Mouse (Mus musculus) myocyte (in vitro differentiated cells): ENCODE measurements around the gene Zfp808. TPM values are rescaled to one million over a fixed set of nuclear protein-coding genes. Genes with fewer than 3 reads are reported as not detected.
"Not testable (repeated sequence)": the region's sequence is repeated elsewhere in the genome, so short reads cannot be mapped to it uniquely, and the experiment has no call there.

Experiments used
- H3K27me3 ChIP-seq: one replicate; pipeline ENCODE4 v1.6.1; 2011; ENCODE audit not compliant: control insufficient read depth, insufficient read depth, insufficient read length
- H3K36me3 ChIP-seq: one replicate; pipeline ENCODE4 v1.6.1; 2011; ENCODE audit not compliant: control insufficient read depth, insufficient read depth
- H3K4me2 ChIP-seq: one replicate; pipeline ENCODE4 v1.6.1; 2011; ENCODE audit warnings: low read depth, control low read depth
- H3K4me3 ChIP-seq: one replicate; pipeline ENCODE4 v1.5.1; 2011; ENCODE audit warnings: mild to moderate bottlenecking, control low read depth, moderate library complexity
- H3K79me2 ChIP-seq: one replicate; pipeline ENCODE4 v1.6.1; 2011; ENCODE audit not compliant: control insufficient read depth, insufficient read depth
- H3ac ChIP-seq: one replicate; pipeline ENCODE4 v1.6.1; 2011; ENCODE audit not compliant: control insufficient read depth, insufficient read length
- CEBPB ChIP-seq: IDR thresholded peaks from 2 replicates; pipeline ENCODE4 v1.6.1; 2011; ENCODE audit warnings: mild to moderate bottlenecking, moderate library complexity; ENCODE audit not compliant: poor library complexity, insufficient read depth, severe bottlenecking
- E2F4 ChIP-seq: IDR thresholded peaks from one replicate; pipeline ENCODE4 v1.6.1; 2011; ENCODE audit warnings: mild to moderate bottlenecking, control low read depth, moderate library complexity; ENCODE audit not compliant: insufficient read depth
- MYOG ChIP-seq, 3 experiments: IDR thresholded peaks; one replicate each; pipeline ENCODE4 v1.6.1; 2011; ENCODE audit warnings: control low read depth in 2 of 3, low read depth in 2 of 3, mild to moderate bottlenecking in 2 of 3; ENCODE audit not compliant: insufficient read length in 2 of 3, control insufficient read depth in 1 of 3, insufficient read depth in 1 of 3
- POLR2AphosphoS2 ChIP-seq: IDR thresholded peaks from one replicate; pipeline ENCODE4 v1.6.1; 2011; ENCODE audit warnings: low read depth, control low read depth; ENCODE audit not compliant: insufficient read length
- REST ChIP-seq: IDR thresholded peaks from one replicate; pipeline ENCODE4 v1.6.1; 2011; ENCODE audit warnings: mild to moderate bottlenecking, control low read depth, moderate library complexity; ENCODE audit not compliant: insufficient read depth, insufficient read length
- TCF12 ChIP-seq: IDR thresholded peaks from one replicate; pipeline ENCODE4 v1.6.1; 2011; ENCODE audit warnings: mild to moderate bottlenecking, control low read depth; ENCODE audit not compliant: poor library complexity, insufficient read depth, severe bottlenecking
- TCF3 ChIP-seq: IDR thresholded peaks from one replicate; pipeline ENCODE4 v1.6.1; 2011; ENCODE audit warnings: low read depth, control low read depth; ENCODE audit not compliant: insufficient read length
- polyA plus RNA-seq: library from polyadenylated mRNA; unstranded; fragments of >200 nt; fragmentation: generic; extraction: Trizol; gene quantifications from one replicate; pipeline ENCODE4 v1.2.1, GENCODE M21; 2012; ENCODE audit warnings: missing spikeins

Gene Zfp808
- 0.22 TPM for polyA plus RNA-seq

- H3K36me3 ChIP-seq, H3K79me2 ChIP-seq, H3ac ChIP-seq, H3K27me3 ChIP-seq: not testable (repeated sequence)
- Histone ChIP-seq H3K4me2 (peak within 1 kb of the TSS; percentile 67), H3K4me3 (peak within 1 kb of the TSS; percentile 47)
- peak; percentile 21 for TF ChIP-seq E2F4
Measured at GRCm38 (mm10) chr13:62129432-62130171, at the start of gene Zfp808. TSS of gene Zfp808 (plus strand) at chr13:62129886.

- not testable (repeated sequence) for H3K36me3 ChIP-seq, H3ac ChIP-seq, H3K79me2 ChIP-seq, H3K4me2 ChIP-seq, H3K4me3 ChIP-seq, H3K27me3 ChIP-seq
Measured at GRCm38 (mm10) chr13:62098786-62099185, 30.9 kb upstream of the Zfp808 start.

- H3ac ChIP-seq, H3K36me3 ChIP-seq, H3K79me2 ChIP-seq, H3K4me3 ChIP-seq, H3K27me3 ChIP-seq, H3K4me2 ChIP-seq: not testable (repeated sequence)
Measured at GRCm38 (mm10) chr13:62099454-62099853, 30.2 kb upstream of the Zfp808 start.

GRCm38 (mm10) chr13:62102368-62102767 lies 27.3 kb upstream of the Zfp808 start:
- H3K4me3 ChIP-seq, H3K27me3 ChIP-seq, H3K4me2 ChIP-seq, H3ac ChIP-seq, H3K79me2 ChIP-seq, H3K36me3 ChIP-seq: not testable (repeated sequence)

GRCm38 (mm10) chr13:62115861-62116260 lies 13.8 kb upstream of the Zfp808 start:
- H3K4me2 ChIP-seq, H3K27me3 ChIP-seq, H3ac ChIP-seq, H3K36me3 ChIP-seq, H3K79me2 ChIP-seq, H3K4me3 ChIP-seq: not testable (repeated sequence)

GRCm38 (mm10) chr13:62121578-62121977 lies 8.1 kb upstream of the Zfp808 start:
- H3K79me2 ChIP-seq, H3K4me2 ChIP-seq, H3K4me3 ChIP-seq, H3K27me3 ChIP-seq, H3K36me3 ChIP-seq, H3ac ChIP-seq: not testable (repeated sequence)

- not testable (repeated sequence) for H3K27me3 ChIP-seq, H3ac ChIP-seq, H3K4me3 ChIP-seq, H3K79me2 ChIP-seq, H3K36me3 ChIP-seq, H3K4me2 ChIP-seq
Measured at GRCm38 (mm10) chr13:62181835-62182755, 52.4 kb downstream of the Zfp808 start.

- H3ac ChIP-seq: no peak overlapping the region
- TF ChIP-seq POLR2AphosphoS2 (no peak), CEBPB (no peak), TCF3 (no peak), MYOG (IDR thresholded peaks at IDR 0.05; ENCODE audit: control insufficient read depth in 1 of 3, insufficient read depth in 1 of 3, insufficient read length in 2 of 3, low read depth in 2 of 3) (no peak), TCF12 (no peak), REST (no peak)
- no peak overlapping the region for H3K4me2 ChIP-seq
- no peak overlapping the region for H3K4me3 ChIP-seq
- no peaks in the 10 kb centered on the region for H3K27me3 ChIP-seq
- no peaks in the 10 kb centered on the region for H3K36me3 ChIP-seq
- H3K79me2 ChIP-seq: no peaks in the 10 kb centered on the region
Measured at GRCm38 (mm10) chr13:62245264-62245663, 115.6 kb downstream of the Zfp808 start.

- not testable (repeated sequence) for H3K27me3 ChIP-seq, H3K4me3 ChIP-seq, H3K79me2 ChIP-seq, H3K4me2 ChIP-seq, H3ac ChIP-seq, H3K36me3 ChIP-seq
Measured at GRCm38 (mm10) chr13:62255226-62255625, 125.5 kb downstream of the Zfp808 start.
